Comparison of ENCODE assay signal across 4 mouse cellular contexts in the genomic region with DNA sequence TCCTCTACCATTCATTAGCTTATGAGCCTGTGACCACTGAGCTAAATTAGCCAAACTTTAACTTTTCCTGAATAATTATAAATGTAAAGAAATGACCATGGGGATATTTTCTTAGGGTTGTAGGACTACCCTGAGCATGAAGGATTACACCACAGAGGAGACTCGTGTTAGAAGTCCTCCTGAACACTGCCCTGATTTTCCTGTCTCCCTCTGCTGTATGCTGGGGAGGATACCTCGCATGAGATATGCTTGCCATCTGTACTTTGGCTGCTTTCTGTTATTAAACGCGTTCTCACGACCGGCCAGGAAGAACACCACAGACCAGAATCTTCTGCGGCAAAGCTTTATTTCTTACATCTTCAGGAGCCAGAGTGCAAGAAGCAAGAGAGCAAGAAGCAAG.
DNase-seq lines count a peak whose midpoint lies in the region; ATAC-seq and TF ChIP-seq lines count a peak whose summit lies in the region.
"Not testable (repeated sequence)": the region's sequence is repeated elsewhere in the genome, so short reads cannot be mapped to it uniquely, and the experiment has no call there.

No protein-coding gene starts in this region.

- TF ChIP-seq CTCF in cortical plate, adult 2 months (IDR thresholded peaks at IDR 0.05; ENCODE audit: extremely low read depth, insufficient read depth, low read length); forebrain, postnatal 0 days (IDR thresholded peaks at IDR 0.05; ENCODE audit: low read depth); layer of hippocampus, adult 2 months (conservative IDR thresholded peaks at IDR 0.05): not testable (repeated sequence)

- not testable (repeated sequence) for H3K27me3 ChIP-seq in embryonic facial prominence, embryonic 14.5 days (replicated peaks; ENCODE audit: control insufficient read depth, insufficient read depth, low read length); forebrain, postnatal 0 days (ENCODE audit: insufficient read depth, low read length)

- H3K36me3 ChIP-seq in embryonic facial prominence, embryonic 14.5 days (ENCODE audit: control insufficient read depth, insufficient read depth, low read length); forebrain, postnatal 0 days (ENCODE audit: insufficient read depth): not testable (repeated sequence)

- H3K9ac ChIP-seq in embryonic facial prominence, embryonic 14.5 days (ENCODE audit: low read depth, low read length); forebrain, postnatal 0 days: not testable (repeated sequence)

- peak overlapping the region; percentile 67 for H3K27ac ChIP-seq in cortical plate, adult 2 months (ENCODE audit: insufficient read depth, low read length)
- peak overlapping the region; percentile 61; the same call in 1 of the 2 replicates for H3K27ac ChIP-seq in embryonic facial prominence, embryonic 14.5 days (replicated peaks; ENCODE audit: low read depth, low read length)
- peak overlapping the region; percentile 65 for H3K27ac ChIP-seq in forebrain, postnatal 0 days (ENCODE audit: low read depth, low read length)
- peak overlapping the region; percentile 91 for H3K27ac ChIP-seq in layer of hippocampus, adult 2 months

- TF ChIP-seq POLR2A in cortical plate, adult 2 months (IDR thresholded peaks at IDR 0.05; ENCODE audit: extremely low read depth, insufficient read depth, low read length), result not testable (repeated sequence)

- H3K4me3 ChIP-seq in cortical plate, adult 2 months (ENCODE audit: insufficient read depth, low read length); embryonic facial prominence, embryonic 14.5 days (ENCODE audit: low read depth, low read length); forebrain, postnatal 0 days (ENCODE audit: low read depth, low read length); layer of hippocampus, adult 2 months: not testable (repeated sequence)

- not testable (repeated sequence) for H3K9me3 ChIP-seq in embryonic facial prominence, embryonic 14.5 days (ENCODE audit: control insufficient read depth, low read length); forebrain, postnatal 0 days (ENCODE audit: low read length)

- H3K4me2 ChIP-seq in embryonic facial prominence, embryonic 14.5 days (ENCODE audit: low read depth, low read length); forebrain, postnatal 0 days (ENCODE audit: low read depth): not testable (repeated sequence)

- 83% methylated on average over 7 of the region's 7 CpGs for WGBS in embryonic facial prominence, embryonic 14.5 days
- WGBS in forebrain, postnatal 0 days, result 91% methylated on average over 7 of the region's 7 CpGs

- not testable (repeated sequence) for H3K4me1 ChIP-seq in cortical plate, adult 2 months (ENCODE audit: control insufficient read depth, insufficient read depth, low read length); embryonic facial prominence, embryonic 14.5 days (ENCODE audit: control insufficient read depth, insufficient read depth, low read length); forebrain, postnatal 0 days (ENCODE audit: insufficient read depth)

- not testable (repeated sequence) for ATAC-seq in embryonic facial prominence, embryonic 14.5 days (ENCODE audit: low read depth); forebrain, postnatal 0 days

- not testable (repeated sequence) for DNase-seq in embryonic facial prominence, embryonic 14.5 days (ENCODE audit: low spot score); forebrain, postnatal 0 days; layer of hippocampus, adult 2 months (ENCODE audit: low spot score in 2 of 2)
